In genomic region chr11:84957591-84958270, GRCm38 (mm10) we compare ENCODE assay signal across 8 mouse cellular contexts. TPM values are rescaled to one million over a fixed set of nuclear protein-coding genes. Genes with fewer than 3 reads are reported as not detected.
A peak's percentile ranks its signal among the peaks of the same experiment; 100 is the strongest.
DNase-seq lines count a peak whose midpoint lies in the region; ATAC-seq and TF ChIP-seq lines count a peak whose summit lies in the region.

Gene Car4 (plus strand): TSS chr11:84957786.

- TF ChIP-seq CTCF in gastrocnemius, adult 2 months (IDR thresholded peaks at IDR 0.05) = no peak
- TF ChIP-seq CTCF in kidney, postnatal 0 days (IDR thresholded peaks at IDR 0.05; ENCODE audit: low read depth) = no peak

- H3K27ac ChIP-seq in gastrocnemius, adult 2 months = peak within 1 kb of the TSS; percentile 65
- H3K27ac ChIP-seq in heart, embryonic 15.5 days = no peak within 1 kb of the TSS
- H3K27ac ChIP-seq in kidney, postnatal 0 days = peak within 1 kb of the TSS; percentile 75
- H3K27ac ChIP-seq in liver, embryonic 15.5 days (replicated peaks) = no peak within 1 kb of the TSS

- WGBS in heart, embryonic 15.5 days = under 1% methylated on average over 49 of the region's 49 CpGs
- under 1% methylated on average over 49 of the region's 49 CpGs for WGBS in kidney, postnatal 0 days
- WGBS in liver, embryonic 15.5 days (ENCODE audit: insufficient replicate concordance) = 2% methylated on average over 49 of the region's 49 CpGs

- H3K4me1 ChIP-seq in heart, embryonic 15.5 days (replicated peaks) = peaks cover 29% of the 10 kb centered on the region
- peaks cover 23% of the 10 kb centered on the region for H3K4me1 ChIP-seq in kidney, postnatal 0 days (replicated peaks; ENCODE audit: insufficient read depth, low read length)
- peaks cover 12% of the 10 kb centered on the region; the same call in 1 of the 2 replicates for H3K4me1 ChIP-seq in liver, embryonic 15.5 days (replicated peaks)

- H3K36me3 ChIP-seq in heart, embryonic 15.5 days = no peaks in the 10 kb centered on the region
- no peaks in the 10 kb centered on the region for H3K36me3 ChIP-seq in kidney, postnatal 0 days (ENCODE audit: insufficient read depth, low read length)
- no peaks in the 10 kb centered on the region for H3K36me3 ChIP-seq in liver, embryonic 15.5 days (replicated peaks)

- H3K4me3 ChIP-seq in gastrocnemius, adult 2 months = peak within 1 kb of the TSS; percentile 71
- H3K4me3 ChIP-seq in heart, embryonic 15.5 days = peak within 1 kb of the TSS; percentile 40
- peak within 1 kb of the TSS; percentile 35 for H3K4me3 ChIP-seq in kidney, postnatal 0 days (replicated peaks; ENCODE audit: low read depth, low read length)
- H3K4me3 ChIP-seq in liver, embryonic 15.5 days (replicated peaks) = 0 out of 2 replicates have a peak within 1 kb of the TSS, but pooled peaks have one; percentile 18

- peak within 1 kb of the TSS; percentile 7; the same call in 1 of the 2 replicates for H3K9ac ChIP-seq in heart, embryonic 15.5 days
- H3K9ac ChIP-seq in kidney, postnatal 0 days (ENCODE audit: low read depth, low read length) = peak within 1 kb of the TSS; percentile 46; the same call in 1 of the 2 replicates
- no peak within 1 kb of the TSS for H3K9ac ChIP-seq in liver, embryonic 15.5 days

- no peak for ATAC-seq in heart, embryonic 15.5 days (replicated peaks; ENCODE audit: insufficient number of reproducible peaks, insufficient read depth, low FRiP score, low read depth)
- no peak for ATAC-seq in kidney, postnatal 0 days (replicated peaks; ENCODE audit: low FRiP score, low read depth)
- no peak for ATAC-seq in liver, embryonic 15.5 days (ENCODE audit: insufficient read depth)

- H3K27me3 ChIP-seq in heart, embryonic 15.5 days = peaks cover 45% of the 10 kb centered on the region
- H3K27me3 ChIP-seq in kidney, postnatal 0 days (ENCODE audit: insufficient read depth, low read length) = 0 out of 2 replicates have a peak, but pooled peaks cover 5% of the 10 kb centered on the region
- H3K27me3 ChIP-seq in liver, embryonic 15.5 days = peaks cover 70% of the 10 kb centered on the region

- peak; percentile 26 for DNase-seq in gastrocnemius, adult 2 months
- no peak for DNase-seq in gastrocnemius, adult 18-20 months (ENCODE audit: low spot score)
- DNase-seq in embryo, embryonic 9.5 days (ENCODE audit: extremely low spot score) = peak; percentile 40
- no peak for DNase-seq in kidney, postnatal 0 days (ENCODE audit: low spot score)
- peak; percentile 53 for DNase-seq in retina, embryonic 14.5 days (ENCODE audit: low spot score)
- DNase-seq in testis, postnatal 14 days (ENCODE audit: low spot score) = no peak

- H3K4me2 ChIP-seq in heart, embryonic 15.5 days = peak within 1 kb of the TSS; percentile 61
- peak within 1 kb of the TSS; percentile 59 for H3K4me2 ChIP-seq in kidney, postnatal 0 days (ENCODE audit: low read length)
- H3K4me2 ChIP-seq in liver, embryonic 15.5 days = peak within 1 kb of the TSS; percentile 43

- intact Hi-C loops in gastrocnemius, adult 2 months (cut with DNase I) = no loop called here

- H3K9me3 ChIP-seq in heart, embryonic 15.5 days (replicated peaks) = no peaks in the 10 kb centered on the region
- no peaks in the 10 kb centered on the region for H3K9me3 ChIP-seq in kidney, postnatal 0 days (replicated peaks; ENCODE audit: low read length)
- no peaks in the 10 kb centered on the region for H3K9me3 ChIP-seq in liver, embryonic 15.5 days (replicated peaks)

RNA-seq across cellular contexts. Expression of gene Car4, which starts in this region (rescaled TPM):
- total RNA-seq in gastrocnemius, adult 2 months (2021) = 10 to 100 TPM; 10.2 to 13.5 TPM
- total RNA-seq in gastrocnemius, adult 18-20 months (2021) = 1 to 10 TPM; 4.8 to 5.8 TPM
- polyA plus RNA-seq in heart, embryonic 15.5 days (2015; fragmentation: Nextera tagmentation; extraction: Ambion mirVana) = 0.60 and 0.90 TPM in 2 replicates
- polyA plus RNA-seq in kidney, postnatal 0 days (2015; fragmentation: Nextera tagmentation; extraction: Ambion mirVana) = 121 and 134 TPM in 2 replicates
- polyA plus RNA-seq in liver, embryonic 15.5 days (2015; fragmentation: Nextera tagmentation; extraction: Ambion mirVana) = 0.16 and 0.50 TPM in 2 replicates

Comparison
In these comparisons a context has a peak if more than half of its experiments do, and no peak if none do; other contexts are left out.
1. RNA of gene Car4 (polyA plus RNA-seq): 121 to 134 TPM in kidney, postnatal 0 days; 0.60 to 0.90 TPM in heart, embryonic 15.5 days and 0.16 to 0.50 TPM in liver, embryonic 15.5 days; every median in the first group is over 10 times any median in the second.
2. DNase-seq: peak in gastrocnemius, adult 2 months (single experiment), embryo, embryonic 9.5 days (single experiment) and retina, embryonic 14.5 days (single experiment); none in gastrocnemius, adult 18-20 months (single experiment), kidney, postnatal 0 days (single experiment) and testis, postnatal 14 days (single experiment).
3. H3K27ac ChIP-seq: peak in gastrocnemius, adult 2 months (single experiment) and kidney, postnatal 0 days (single experiment); none in heart, embryonic 15.5 days (single experiment) and liver, embryonic 15.5 days (single experiment).
4. H3K4me3 ChIP-seq: peak in every context shown above with its lines; median percentile 71 in gastrocnemius, adult 2 months; 40 in heart, embryonic 15.5 days; 35 in kidney, postnatal 0 days; 18 in liver, embryonic 15.5 days.
5. Peak in every context shown above with its lines, with median percentiles within 50 percentile points of each other: H3K4me2 ChIP-seq.